Mouse (Mus musculus): ENCODE data around the gene Atp6ap1l. TPM values are rescaled to one million over a fixed set of nuclear protein-coding genes. Genes with fewer than 3 reads are reported as not detected.

Gene Atp6ap1l
- polyA plus RNA-seq, 1 experiment from 2014 or later, result 0.59 TPM

GRCm38 (mm10) chr13:90922751-90923612 is 17.8 kb upstream of the Atp6ap1l start, which contains the start of gene Rps23:
Gene Rps23, plus strand, starts transcription at chr13:90922958.
- under 1% methylated on average over 57 of the region's 57 CpGs for WGBS
- no peaks in the 10 kb centered on the region for H3K9me3 ChIP-seq
- H3K4me3 ChIP-seq, result peak within 1 kb of the TSS; percentile 83
- H3K4me1 ChIP-seq, result 0 out of 2 replicates have a peak, but pooled peaks cover 2% of the 10 kb centered on the region
- DNase-seq (ENCODE audit: low spot score), result peak; percentile 93
- H3K36me3 ChIP-seq (replicated peaks), result peaks cover 39% of the 10 kb centered on the region
- peak within 1 kb of the TSS; percentile 97 for H3K27ac ChIP-seq (replicated peaks)
- H3K27me3 ChIP-seq (replicated peaks; ENCODE audit: low read depth, poor library complexity, severe bottlenecking), result no peaks in the 10 kb centered on the region

GRCm38 (mm10) chr13:90914721-90915120 is 9.6 kb upstream of the Atp6ap1l start:
- Histone ChIP-seq H3K27me3 (replicated peaks; ENCODE audit: low read depth, poor library complexity, severe bottlenecking) (no peaks in the 10 kb centered on the region), H3K36me3 (replicated peaks) (no peaks in the 10 kb centered on the region), H3K27ac (replicated peaks) (no peak overlapping the region), H3K4me3 (no peak overlapping the region), H3K4me1 (no peaks in the 10 kb centered on the region), H3K9me3 (no peaks in the 10 kb centered on the region)
- no peak for DNase-seq (ENCODE audit: low spot score)
- 94% methylated on average over 4 of the region's 4 CpGs for WGBS

GRCm38 (mm10) chr13:90913675-90914192 is 8.6 kb upstream of the Atp6ap1l start:
- Histone ChIP-seq H3K27me3 (replicated peaks; ENCODE audit: low read depth, poor library complexity, severe bottlenecking) (no peaks in the 10 kb centered on the region), H3K9me3 (no peaks in the 10 kb centered on the region), H3K4me1 (no peaks in the 10 kb centered on the region), H3K4me3 (no peak overlapping the region), H3K27ac (replicated peaks) (no peak overlapping the region), H3K36me3 (replicated peaks) (no peaks in the 10 kb centered on the region)
- whole genome bisulfite sequencing, result 56% methylated on average over 7 of the region's 7 CpGs
- no peak for DNase-seq (ENCODE audit: low spot score)

- H3K4me3 ChIP-seq, result no peak overlapping the region
- H3K36me3 ChIP-seq (replicated peaks), result no peaks in the 10 kb centered on the region
- no peak overlapping the region for H3K27ac ChIP-seq (replicated peaks)
- WGBS, result 82% methylated on average over 17 of the region's 17 CpGs
- H3K9me3 ChIP-seq, result no peaks in the 10 kb centered on the region
- H3K4me1 ChIP-seq, result no peaks in the 10 kb centered on the region
- H3K27me3 ChIP-seq (replicated peaks; ENCODE audit: low read depth, poor library complexity, severe bottlenecking), result no peaks in the 10 kb centered on the region
- DNase-seq (ENCODE audit: low spot score), result no peak
These were observed 7.9 kb upstream of the Atp6ap1l start for GRCm38 (mm10) chr13:90912760-90913674.

- Histone ChIP-seq H3K27ac (replicated peaks) (no peak overlapping the region), H3K4me1 (no peaks in the 10 kb centered on the region), H3K9me3 (0 out of 2 replicates have a peak, but pooled peaks cover 2% of the 10 kb centered on the region), H3K36me3 (replicated peaks) (no peaks in the 10 kb centered on the region), H3K27me3 (replicated peaks; ENCODE audit: low read depth, poor library complexity, severe bottlenecking) (no peaks in the 10 kb centered on the region), H3K4me3 (no peak overlapping the region)
- no peak for DNase-seq (ENCODE audit: low spot score)
- WGBS, result 90% methylated on average over 12 of the region's 12 CpGs
These were observed 2.2 kb upstream of the Atp6ap1l start for GRCm38 (mm10) chr13:90907376-90907775.

- no peaks in the 10 kb centered on the region for H3K4me1 ChIP-seq
- no peak for DNase-seq (ENCODE audit: low spot score)
- H3K27ac ChIP-seq (replicated peaks), result no peak overlapping the region
- WGBS, result 92% methylated on average over 12 of the region's 12 CpGs
- no peaks in the 10 kb centered on the region for H3K36me3 ChIP-seq (replicated peaks)
- H3K27me3 ChIP-seq (replicated peaks; ENCODE audit: low read depth, poor library complexity, severe bottlenecking), result no peaks in the 10 kb centered on the region
- H3K9me3 ChIP-seq, result no peaks in the 10 kb centered on the region
- H3K4me3 ChIP-seq, result no peak overlapping the region
These were observed 8.3 kb downstream of the Atp6ap1l start for GRCm38 (mm10) chr13:90896821-90897220.

- Histone ChIP-seq H3K27ac (replicated peaks) (no peak overlapping the region), H3K4me1 (no peaks in the 10 kb centered on the region), H3K36me3 (replicated peaks) (no peaks in the 10 kb centered on the region), H3K4me3 (no peak overlapping the region), H3K9me3 (no peaks in the 10 kb centered on the region), H3K27me3 (replicated peaks; ENCODE audit: low read depth, poor library complexity, severe bottlenecking) (no peaks in the 10 kb centered on the region)
- DNase-seq (ENCODE audit: low spot score), result no peak
- 22% methylated on average over 2 of the region's 2 CpGs for WGBS
These were observed 9.1 kb downstream of the Atp6ap1l start for GRCm38 (mm10) chr13:90896098-90896497.

- Histone ChIP-seq H3K4me3 (no peak overlapping the region), H3K36me3 (replicated peaks) (no peaks in the 10 kb centered on the region), H3K4me1 (no peaks in the 10 kb centered on the region), H3K27ac (replicated peaks) (no peak overlapping the region), H3K9me3 (no peaks in the 10 kb centered on the region), H3K27me3 (replicated peaks; ENCODE audit: low read depth, poor library complexity, severe bottlenecking) (no peaks in the 10 kb centered on the region)
- DNase-seq (ENCODE audit: low spot score), result no peak
- 93% methylated on average over 4 of the region's 4 CpGs for WGBS
These were observed 10.3 kb downstream of the Atp6ap1l start for GRCm38 (mm10) chr13:90894819-90895218.

GRCm38 (mm10) chr13:90890111-90890510 is 15.0 kb downstream of the Atp6ap1l start:
- Histone ChIP-seq H3K9me3 (no peaks in the 10 kb centered on the region), H3K4me1 (peaks cover 10% of the 10 kb centered on the region), H3K27me3 (replicated peaks; ENCODE audit: low read depth, poor library complexity, severe bottlenecking) (no peaks in the 10 kb centered on the region), H3K27ac (replicated peaks) (no peak overlapping the region), H3K4me3 (no peak overlapping the region), H3K36me3 (replicated peaks) (no peaks in the 10 kb centered on the region)
- no peak for DNase-seq (ENCODE audit: low spot score)
- 91% methylated on average over 5 of the region's 5 CpGs for WGBS

- peaks cover 10% of the 10 kb centered on the region for H3K4me1 ChIP-seq
- no peaks in the 10 kb centered on the region for H3K27me3 ChIP-seq (replicated peaks; ENCODE audit: low read depth, poor library complexity, severe bottlenecking)
- peak overlapping the region; percentile 55 for H3K4me3 ChIP-seq
- H3K27ac ChIP-seq (replicated peaks), result 0 out of 2 replicates have a peak overlapping the region, but pooled peaks have one; percentile 30
- under 1% methylated on average over 18 of the region's 18 CpGs for WGBS
- peak; percentile 79 for DNase-seq (ENCODE audit: low spot score)
- H3K9me3 ChIP-seq, result no peaks in the 10 kb centered on the region
- no peaks in the 10 kb centered on the region for H3K36me3 ChIP-seq (replicated peaks)
These were observed 18.6 kb downstream of the Atp6ap1l start for GRCm38 (mm10) chr13:90886568-90886983.

- peak; percentile 14 for DNase-seq (ENCODE audit: low spot score)
- Histone ChIP-seq H3K4me1 (peaks cover 10% of the 10 kb centered on the region), H3K4me3 (peak overlapping the region; percentile 55), H3K9me3 (no peaks in the 10 kb centered on the region), H3K27me3 (replicated peaks; ENCODE audit: low read depth, poor library complexity, severe bottlenecking) (no peaks in the 10 kb centered on the region), H3K36me3 (replicated peaks) (no peaks in the 10 kb centered on the region), H3K27ac (replicated peaks) (0 out of 2 replicates have a peak overlapping the region, but pooled peaks have one; percentile 30)
- WGBS, result 44% methylated on average over 13 of the region's 13 CpGs
These were observed 19.2 kb downstream of the Atp6ap1l start for GRCm38 (mm10) chr13:90885856-90886532.

Measured in embryonic facial prominence, embryonic 10.5 days (tissue).